Mouse (Mus musculus) embryonic facial prominence, embryonic 14.5 days (tissue): ENCODE measurements around the gene Vps29. TPM values are rescaled to one million over a fixed set of nuclear protein-coding genes. Genes with fewer than 3 reads are reported as not detected.
A peak's percentile ranks its signal among the peaks of the same experiment; 100 is the strongest.

Experiments
- ATAC-seq: fragments of 200-750 bp; cut with Nextera tagmentation; 2 replicates; pipeline ENCODE4 v1.8.0; 2017; ENCODE audit warnings: low read depth, moderate number of reproducible peaks, moderate TSS enrichment
- DNase-seq: peaks from one replicate; pipeline ENCODE4 v3.0.0-alpha.2; 2015; ENCODE audit warnings: low spot score
- H3K27ac ChIP-seq: fragments of 300-500 bp; sonication (generic); replicated peaks from 2 replicates; pipeline ENCODE4 v1.5.1; 2014; ENCODE audit warnings: low read depth, mild to moderate bottlenecking, low read length, moderate library complexity
- H3K27me3 ChIP-seq: fragments of 300-500 bp; sonication (generic); replicated peaks from 2 replicates; pipeline ENCODE4 v1.6.1; 2014; ENCODE audit warnings: low read length; ENCODE audit not compliant: control insufficient read depth, insufficient read depth
- H3K36me3 ChIP-seq: fragments of 300-500 bp; sonication (generic); 2 replicates; pipeline ENCODE4 v1.6.1; 2014; ENCODE audit warnings: low read length, mixed read lengths; ENCODE audit not compliant: control insufficient read depth, insufficient read depth
- H3K4me1 ChIP-seq: fragments of 300-500 bp; sonication (generic); 2 replicates; pipeline ENCODE4 v1.6.1; 2014; ENCODE audit warnings: antibody characterized with exemption, low read length; ENCODE audit not compliant: control insufficient read depth, insufficient read depth
- H3K4me2 ChIP-seq: fragments of 300-500 bp; sonication (generic); 2 replicates; pipeline ENCODE4 v1.6.1; 2014; ENCODE audit warnings: low read depth, mild to moderate bottlenecking, low read length, moderate library complexity, mixed read lengths
- H3K4me3 ChIP-seq: fragments of 300-500 bp; sonication (generic); 2 replicates; pipeline ENCODE4 v1.5.1; 2014; ENCODE audit warnings: low read depth, mild to moderate bottlenecking, low read length
- H3K9ac ChIP-seq: fragments of 300-500 bp; sonication (generic); 2 replicates; pipeline ENCODE4 v1.6.1; 2014; ENCODE audit warnings: low read depth, mild to moderate bottlenecking, low read length, moderate library complexity, mixed read lengths
- H3K9me3 ChIP-seq: fragments of 300-500 bp; sonication (generic); 2 replicates; pipeline ENCODE4 v1.6.1; 2016; ENCODE audit warnings: low read length; ENCODE audit not compliant: control insufficient read depth
- WGBS: fragments of 180-500 bp; shearing (Covaris S2); extraction: QIAGEN DNeasy Blood & Tissue Kit; methylation state at CpG from one replicate; pipeline ENCODE4 v1.1.7; 2014; 5-methylcytosine and 5-hydroxymethylcytosine counted together
- polyA plus RNA-seq: library from polyadenylated mRNA; unstranded; fragments of >200 nt; fragmentation: Nextera tagmentation; extraction: Ambion mirVana; gene quantifications from 2 replicates; pipeline ENCODE4 v1.2.1, GENCODE M21; 2014

Gene Vps29
- polyA plus RNA-seq, 1 experiment from 2014 or later = 218 TPM

GRCm38 (mm10) chr5:122397495-122397894 lies 43.3 kb downstream of the Vps29 start:
- Histone ChIP-seq H3K4me3 (no peak overlapping the region), H3K9me3 (no peaks in the 10 kb centered on the region), H3K27me3 (no peaks in the 10 kb centered on the region), H3K9ac (no peak overlapping the region), H3K4me2 (no peak overlapping the region), H3K27ac (no peak overlapping the region), H3K4me1 (peaks cover 6% of the 10 kb centered on the region; the same call in 1 of the 2 replicates), H3K36me3 (peaks cover 48% of the 10 kb centered on the region)
- DNase-seq (no peak), ATAC-seq (no peak)
- WGBS = 94% methylated on average over 8 of the region's 8 CpGs

- Histone ChIP-seq H3K27me3 (no peaks in the 10 kb centered on the region), H3K4me3 (no peak overlapping the region), H3K9ac (no peak overlapping the region), H3K9me3 (no peaks in the 10 kb centered on the region), H3K4me1 (no peaks in the 10 kb centered on the region), H3K4me2 (no peak overlapping the region), H3K36me3 (peaks cover 71% of the 10 kb centered on the region), H3K27ac (no peak overlapping the region)
- WGBS = 92% methylated on average over 8 of the region's 8 CpGs
- ATAC-seq (no peak), DNase-seq (no peak)
These were observed 45.7 kb downstream of the Vps29 start for GRCm38 (mm10) chr5:122399871-122400270.

- no peak for DNase-seq
- Histone ChIP-seq H3K27ac (no peak overlapping the region), H3K27me3 (no peaks in the 10 kb centered on the region), H3K4me1 (no peaks in the 10 kb centered on the region), H3K4me3 (no peak overlapping the region), H3K4me2 (no peak overlapping the region), H3K9ac (no peak overlapping the region), H3K9me3 (no peaks in the 10 kb centered on the region), H3K36me3 (peaks cover 80% of the 10 kb centered on the region)
- ATAC-seq = no peak
- 83% methylated on average over 18 of the region's 18 CpGs for WGBS
These were observed 46.6 kb downstream of the Vps29 start for GRCm38 (mm10) chr5:122400628-122401302.

- 38% methylated on average over 7 of the region's 8 CpGs for WGBS
- DNase-seq = peak; percentile 40
- Histone ChIP-seq H3K27me3 (no peaks in the 10 kb centered on the region), H3K9ac (no peak overlapping the region), H3K27ac (no peak overlapping the region), H3K4me2 (no peak overlapping the region), H3K4me1 (no peaks in the 10 kb centered on the region), H3K4me3 (no peak overlapping the region), H3K9me3 (no peaks in the 10 kb centered on the region), H3K36me3 (peaks cover 85% of the 10 kb centered on the region)
- ATAC-seq = no peak
These were observed 47.1 kb downstream of the Vps29 start for GRCm38 (mm10) chr5:122401303-122401640.

- DNase-seq (no peak), ATAC-seq (no peak)
- peaks cover 5% of the 10 kb centered on the region; the same call in 1 of the 2 replicates for H3K9me3 ChIP-seq
- no peaks in the 10 kb centered on the region for H3K4me1 ChIP-seq
- no peak overlapping the region for H3K4me2 ChIP-seq
- peaks cover 85% of the 10 kb centered on the region for H3K36me3 ChIP-seq
- H3K27me3 ChIP-seq = no peaks in the 10 kb centered on the region
- H3K9ac ChIP-seq = no peak overlapping the region
- H3K27ac ChIP-seq = no peak overlapping the region
- WGBS = 82% methylated on average over 13 of the region's 13 CpGs
- no peak overlapping the region for H3K4me3 ChIP-seq
These were observed 48.0 kb downstream of the Vps29 start for GRCm38 (mm10) chr5:122402160-122402559.

GRCm38 (mm10) chr5:122402772-122403171 lies 48.6 kb downstream of the Vps29 start:
- H3K27ac ChIP-seq = no peak overlapping the region
- ATAC-seq = no peak

GRCm38 (mm10) chr5:122403362-122403761 lies 49.2 kb downstream of the Vps29 start:
- H3K27ac ChIP-seq = no peak overlapping the region
- no peaks in the 10 kb centered on the region for H3K27me3 ChIP-seq
- H3K4me3 ChIP-seq = no peak overlapping the region
- no peaks in the 10 kb centered on the region for H3K4me1 ChIP-seq
- DNase-seq (no peak), ATAC-seq (no peak)
- H3K9ac ChIP-seq = no peak overlapping the region
- H3K4me2 ChIP-seq = no peak overlapping the region
- WGBS = 91% methylated on average over 12 of the region's 12 CpGs
- peaks cover 83% of the 10 kb centered on the region for H3K36me3 ChIP-seq
- H3K9me3 ChIP-seq = peaks cover 5% of the 10 kb centered on the region; the same call in 1 of the 2 replicates

More at GRCm38 (mm10) chr5:122402772-122403171, 48.6 kb downstream of the Vps29 start:
- Histone ChIP-seq H3K27me3 (no peaks in the 10 kb centered on the region), H3K4me2 (no peak overlapping the region), H3K4me3 (no peak overlapping the region), H3K9me3 (peaks cover 5% of the 10 kb centered on the region; the same call in 1 of the 2 replicates), H3K36me3 (peaks cover 88% of the 10 kb centered on the region), H3K4me1 (no peaks in the 10 kb centered on the region), H3K9ac (no peak overlapping the region)
- WGBS = 84% methylated on average over 5 of the region's 5 CpGs
- DNase-seq = peak; percentile 4

- Histone ChIP-seq H3K4me1 (no peaks in the 10 kb centered on the region), H3K4me2 (no peak overlapping the region), H3K4me3 (no peak overlapping the region), H3K9me3 (peaks cover 5% of the 10 kb centered on the region; the same call in 1 of the 2 replicates), H3K36me3 (peaks cover 68% of the 10 kb centered on the region), H3K9ac (no peak overlapping the region), H3K27me3 (no peaks in the 10 kb centered on the region), H3K27ac (no peak overlapping the region)
- no peak for ATAC-seq
- DNase-seq = no peak
- 95% methylated on average over 10 of the region's 10 CpGs for WGBS
These were observed 51.4 kb downstream of the Vps29 start for GRCm38 (mm10) chr5:122405537-122405936.
